In the genomic region with DNA sequence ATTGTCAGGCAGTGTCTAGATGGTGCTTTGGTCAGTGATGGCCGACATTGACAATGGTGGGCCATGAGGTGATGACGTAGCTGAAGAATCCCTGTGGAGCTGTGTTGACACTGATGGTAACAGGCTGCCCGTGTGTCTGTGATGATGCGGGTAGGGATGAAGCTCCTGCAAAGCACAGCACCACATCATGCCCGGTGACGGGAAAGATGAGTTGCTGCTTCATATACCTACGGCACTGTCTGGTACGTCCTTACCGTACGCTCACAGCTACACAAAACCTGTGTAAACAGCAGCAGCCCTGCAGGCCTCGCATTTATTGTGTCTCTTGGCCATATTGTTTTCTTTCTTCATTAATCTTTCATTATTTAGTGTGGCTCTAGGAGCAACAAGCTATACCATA, we compare ENCODE assay signal across 25 mouse cellular contexts. TPM values are rescaled to one million over a fixed set of nuclear protein-coding genes. Genes with fewer than 3 reads are reported as not detected.
"Had no signal": no experiment of that assay in that cellular context is flagged by ENCODE, and none has a peak within 500 bp of the region (broad histone marks: within the 10 kb centered on the region; RNA-seq: fewer than 3 reads in every experiment).

No protein-coding gene starts in this region.

- H3K36me3 ChIP-seq: midbrain, embryonic 13.5 days; midbrain, embryonic 15.5 days; neural tube, embryonic 12.5 days had no signal

- H3K27ac ChIP-seq: liver, embryonic 15.5 days; lung, embryonic 15.5 days; macrophage; midbrain, embryonic 13.5 days; midbrain, embryonic 15.5 days; neural tube, embryonic 12.5 days; stomach, embryonic 15.5 days; stomach, postnatal 0 days had no signal

- H3K4me2 ChIP-seq: liver, embryonic 15.5 days; lung, embryonic 15.5 days; midbrain, embryonic 13.5 days; midbrain, embryonic 15.5 days; neural tube, embryonic 12.5 days; stomach, embryonic 15.5 days had no signal

- H3K4me3 ChIP-seq: liver, embryonic 15.5 days; lung, embryonic 15.5 days; midbrain, embryonic 13.5 days; midbrain, embryonic 15.5 days; neural tube, embryonic 12.5 days; stomach, embryonic 15.5 days had no signal

- ATAC-seq: liver, postnatal 0 days; midbrain, embryonic 13.5 days; midbrain, embryonic 15.5 days had no signal

- H3K27me3 ChIP-seq: liver, embryonic 15.5 days; lung, embryonic 15.5 days; midbrain, embryonic 13.5 days; midbrain, embryonic 15.5 days; neural tube, embryonic 12.5 days; stomach, embryonic 15.5 days had no signal

- H3K9me3 ChIP-seq: midbrain, embryonic 15.5 days had no signal

- H3K9ac ChIP-seq: liver, embryonic 15.5 days; liver, postnatal 0 days; lung, embryonic 15.5 days; midbrain, embryonic 13.5 days; midbrain, embryonic 15.5 days; neural tube, embryonic 12.5 days; stomach, embryonic 15.5 days had no signal

- H3K4me1 ChIP-seq: midbrain, embryonic 13.5 days; midbrain, embryonic 15.5 days; neural tube, embryonic 12.5 days had no signal

- DNase-seq: liver, postnatal 0 days; lung, adult 2 months; lung, postnatal 14 days; lung, postnatal 36 days; right cerebral cortex, postnatal 14 days; thymus, adult 2 months; thymus, postnatal 25 days; thymus, postnatal 4 days had no signal

RNA-seq across cellular contexts. Expression of gene Gm10974, which starts 1.2 kb away (rescaled TPM):
- total RNA-seq: megakaryocyte progenitor cell, adult 5-6 weeks; midbrain, postnatal 0 days; monocyte, adult 5-6 weeks; neutrophil, adult 5-6 weeks had no signal
- polyA plus RNA-seq: liver, embryonic 15.5 days; liver, postnatal 0 days; lung, adult 2 months; lung, embryonic 15.5 days; lung, postnatal 0 days; macrophage; midbrain, embryonic 13.5 days; midbrain, embryonic 15.5 days; midbrain, postnatal 0 days; neural tube, embryonic 12.5 days; neural tube, embryonic 14.5 days; spleen, adult 2 months; stomach, embryonic 15.5 days; stomach, postnatal 0 days; testis, adult 2 months; thymus, adult 2 months; urinary bladder, adult 2 months had no signal
